Mouse (Mus musculus): ENCODE results near the gene Dram1. TPM values are rescaled to one million over a fixed set of nuclear protein-coding genes. Genes with fewer than 3 reads are reported as not detected.
"Not testable (repeated sequence)": the region's sequence is repeated elsewhere in the genome, so short reads cannot be mapped to it uniquely, and the experiment has no call there.

Gene Dram1
- polyA plus RNA-seq, 1 experiment from 2014 or later = 0.62 TPM

- not testable (repeated sequence) for H3K4me1 ChIP-seq (ENCODE audit: control insufficient read depth, insufficient read depth, low read length); ATAC-seq (replicated peaks; ENCODE audit: insufficient number of reproducible peaks, low FRiP score, low TSS enrichment, low read depth)
Measured at GRCm38 (mm10) chr10:88372945-88373344, 5.9 kb downstream of the Dram1 start.

GRCm38 (mm10) chr10:88372436-88372835, 6.4 kb downstream of the Dram1 start:
- ATAC-seq (replicated peaks; ENCODE audit: insufficient number of reproducible peaks, low FRiP score, low TSS enrichment, low read depth) (no peak), DNase-seq (ENCODE audit: low spot score) (no peak)
- Histone ChIP-seq H3K36me3 (replicated peaks; ENCODE audit: control insufficient read depth, insufficient read depth, low read depth, low read length) (no peaks in the 10 kb centered on the region), H3K4me1 (ENCODE audit: control insufficient read depth, insufficient read depth, low read length) (no peaks in the 10 kb centered on the region), H3K4me3 (ENCODE audit: low read depth, low read length) (no peak overlapping the region), H3K4me2 (ENCODE audit: low read depth, low read length) (no peak overlapping the region), H3K27me3 (ENCODE audit: control insufficient read depth, insufficient read depth, low read length) (no peaks in the 10 kb centered on the region), H3K27ac (replicated peaks; ENCODE audit: low read depth, low read length) (no peak overlapping the region), H3K9me3 (replicated peaks; ENCODE audit: control insufficient read depth, low read length) (no peaks in the 10 kb centered on the region), H3K9ac (replicated peaks; ENCODE audit: low read length) (no peak overlapping the region)
- WGBS = 85% methylated on average over 4 of the region's 4 CpGs

More at GRCm38 (mm10) chr10:88372945-88373344, 5.9 kb downstream of the Dram1 start:
- DNase-seq (ENCODE audit: low spot score); H3K9ac ChIP-seq (replicated peaks; ENCODE audit: low read length); H3K27me3 ChIP-seq (ENCODE audit: control insufficient read depth, insufficient read depth, low read length); H3K27ac ChIP-seq (replicated peaks; ENCODE audit: low read depth, low read length); H3K9me3 ChIP-seq (replicated peaks; ENCODE audit: control insufficient read depth, low read length); H3K4me3 ChIP-seq (ENCODE audit: low read depth, low read length); H3K36me3 ChIP-seq (replicated peaks; ENCODE audit: control insufficient read depth, insufficient read depth, low read depth, low read length); H3K4me2 ChIP-seq (ENCODE audit: low read depth, low read length): not testable (repeated sequence)
- 85% methylated on average over 2 of the region's 2 CpGs for WGBS

- H3K9me3 ChIP-seq (replicated peaks; ENCODE audit: control insufficient read depth, low read length) = no peaks in the 10 kb centered on the region
- H3K4me1 ChIP-seq (ENCODE audit: control insufficient read depth, insufficient read depth, low read length) = no peaks in the 10 kb centered on the region
- H3K27ac ChIP-seq (replicated peaks; ENCODE audit: low read depth, low read length) = no peak overlapping the region
- 2% methylated on average over 2 of the region's 2 CpGs for WGBS
- DNase-seq (ENCODE audit: low spot score) (no peak), ATAC-seq (replicated peaks; ENCODE audit: insufficient number of reproducible peaks, low FRiP score, low TSS enrichment, low read depth) (no peak)
- H3K4me3 ChIP-seq (ENCODE audit: low read depth, low read length) = no peak overlapping the region
- H3K4me2 ChIP-seq (ENCODE audit: low read depth, low read length) = no peak overlapping the region
- H3K9ac ChIP-seq (replicated peaks; ENCODE audit: low read length) = no peak overlapping the region
- no peaks in the 10 kb centered on the region for H3K27me3 ChIP-seq (ENCODE audit: control insufficient read depth, insufficient read depth, low read length)
- H3K36me3 ChIP-seq (replicated peaks; ENCODE audit: control insufficient read depth, insufficient read depth, low read depth, low read length) = no peaks in the 10 kb centered on the region
Measured at GRCm38 (mm10) chr10:88371793-88372192, 7.1 kb downstream of the Dram1 start.

DNA sequence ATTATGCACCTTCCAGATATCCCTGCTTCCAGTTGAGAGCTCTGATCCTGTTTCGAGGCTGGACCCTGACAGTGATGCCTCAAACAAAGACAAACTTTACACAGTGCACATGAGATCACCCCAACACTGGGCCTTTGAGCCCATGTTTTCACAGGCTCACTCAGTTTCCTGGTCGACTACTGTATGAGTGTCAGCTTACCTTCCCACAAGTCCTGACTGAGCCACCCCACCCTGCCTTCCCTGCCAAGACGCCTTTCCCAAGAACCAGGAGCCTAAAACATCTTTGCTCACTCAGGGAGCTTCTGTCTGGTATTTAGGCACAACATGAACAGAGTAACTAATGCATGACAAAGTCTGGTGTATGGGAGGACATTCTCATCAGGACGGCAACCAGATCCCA, 9.6 kb downstream of the Dram1 start:
- Histone ChIP-seq H3K27ac (replicated peaks; ENCODE audit: low read depth, low read length) (no peak overlapping the region), H3K9me3 (replicated peaks; ENCODE audit: control insufficient read depth, low read length) (no peaks in the 10 kb centered on the region), H3K36me3 (replicated peaks; ENCODE audit: control insufficient read depth, insufficient read depth, low read depth, low read length) (no peaks in the 10 kb centered on the region), H3K4me3 (ENCODE audit: low read depth, low read length) (no peak overlapping the region), H3K4me1 (ENCODE audit: control insufficient read depth, insufficient read depth, low read length) (no peaks in the 10 kb centered on the region), H3K9ac (replicated peaks; ENCODE audit: low read length) (no peak overlapping the region), H3K4me2 (ENCODE audit: low read depth, low read length) (no peak overlapping the region), H3K27me3 (ENCODE audit: control insufficient read depth, insufficient read depth, low read length) (no peaks in the 10 kb centered on the region)
- no peak for DNase-seq (ENCODE audit: low spot score)
- 51% methylated on average over 4 of the region's 4 CpGs for WGBS
- ATAC-seq (replicated peaks; ENCODE audit: insufficient number of reproducible peaks, low FRiP score, low TSS enrichment, low read depth) = no peak

GRCm38 (mm10) chr10:88364221-88364620, 14.7 kb downstream of the Dram1 start:
- ATAC-seq (replicated peaks; ENCODE audit: insufficient number of reproducible peaks, low FRiP score, low TSS enrichment, low read depth) = no peak
- WGBS = 78% methylated on average over 3 of the region's 3 CpGs
- H3K27me3 ChIP-seq (ENCODE audit: control insufficient read depth, insufficient read depth, low read length) = no peaks in the 10 kb centered on the region

GRCm38 (mm10) chr10:88362218-88362617, 16.7 kb downstream of the Dram1 start:
- Histone ChIP-seq H3K27ac (replicated peaks; ENCODE audit: low read depth, low read length) (no peak overlapping the region), H3K36me3 (replicated peaks; ENCODE audit: control insufficient read depth, insufficient read depth, low read depth, low read length) (no peaks in the 10 kb centered on the region), H3K4me2 (ENCODE audit: low read depth, low read length) (no peak overlapping the region), H3K9ac (replicated peaks; ENCODE audit: low read length) (no peak overlapping the region), H3K4me3 (ENCODE audit: low read depth, low read length) (no peak overlapping the region), H3K9me3 (replicated peaks; ENCODE audit: control insufficient read depth, low read length) (no peaks in the 10 kb centered on the region), H3K4me1 (ENCODE audit: control insufficient read depth, insufficient read depth, low read length) (no peaks in the 10 kb centered on the region), H3K27me3 (ENCODE audit: control insufficient read depth, insufficient read depth, low read length) (peaks cover 5% of the 10 kb centered on the region; the same call in 1 of the 2 replicates)
- 77% methylated on average over 1 of the region's 1 CpGs for WGBS
- ATAC-seq (replicated peaks; ENCODE audit: insufficient number of reproducible peaks, low FRiP score, low TSS enrichment, low read depth) (no peak), DNase-seq (ENCODE audit: low spot score) (no peak)

More at GRCm38 (mm10) chr10:88364221-88364620, 14.7 kb downstream of the Dram1 start:
- Histone ChIP-seq H3K4me2 (ENCODE audit: low read depth, low read length) (no peak overlapping the region), H3K36me3 (replicated peaks; ENCODE audit: control insufficient read depth, insufficient read depth, low read depth, low read length) (no peaks in the 10 kb centered on the region), H3K4me1 (ENCODE audit: control insufficient read depth, insufficient read depth, low read length) (no peaks in the 10 kb centered on the region), H3K9ac (replicated peaks; ENCODE audit: low read length) (no peak overlapping the region), H3K9me3 (replicated peaks; ENCODE audit: control insufficient read depth, low read length) (no peaks in the 10 kb centered on the region), H3K27ac (replicated peaks; ENCODE audit: low read depth, low read length) (no peak overlapping the region), H3K4me3 (ENCODE audit: low read depth, low read length) (no peak overlapping the region)
- DNase-seq (ENCODE audit: low spot score) = no peak

- WGBS = 2% methylated on average over 36 of the region's 47 CpGs
- H3K36me3 ChIP-seq (replicated peaks; ENCODE audit: control insufficient read depth, insufficient read depth, low read depth, low read length) = no peaks in the 10 kb centered on the region
- no peaks in the 10 kb centered on the region for H3K4me1 ChIP-seq (ENCODE audit: control insufficient read depth, insufficient read depth, low read length)
- peak; percentile 66; the same call in 1 of the 2 replicates for ATAC-seq (replicated peaks; ENCODE audit: insufficient number of reproducible peaks, low FRiP score, low TSS enrichment, low read depth)
- peak overlapping the region; percentile 50 for H3K4me3 ChIP-seq (ENCODE audit: low read depth, low read length)
- H3K27me3 ChIP-seq (ENCODE audit: control insufficient read depth, insufficient read depth, low read length) = peaks cover 5% of the 10 kb centered on the region; the same call in 1 of the 2 replicates
- H3K9ac ChIP-seq (replicated peaks; ENCODE audit: low read length) = peak overlapping the region; percentile 63
- no peak overlapping the region for H3K27ac ChIP-seq (replicated peaks; ENCODE audit: low read depth, low read length)
- DNase-seq (ENCODE audit: low spot score) = peak; percentile 42
- H3K4me2 ChIP-seq (ENCODE audit: low read depth, low read length) = peak overlapping the region; percentile 83
- H3K9me3 ChIP-seq (replicated peaks; ENCODE audit: control insufficient read depth, low read length) = no peaks in the 10 kb centered on the region
Measured at GRCm38 (mm10) chr10:88356983-88357559, 21.8 kb downstream of the Dram1 start.

- Histone ChIP-seq H3K27ac (replicated peaks; ENCODE audit: low read depth, low read length) (no peak overlapping the region), H3K27me3 (ENCODE audit: control insufficient read depth, insufficient read depth, low read length) (peaks cover 5% of the 10 kb centered on the region; the same call in 1 of the 2 replicates), H3K36me3 (replicated peaks; ENCODE audit: control insufficient read depth, insufficient read depth, low read depth, low read length) (no peaks in the 10 kb centered on the region), H3K4me3 (ENCODE audit: low read depth, low read length) (peak overlapping the region; percentile 50), H3K9ac (replicated peaks; ENCODE audit: low read length) (peak overlapping the region; percentile 63), H3K4me2 (ENCODE audit: low read depth, low read length) (peak overlapping the region; percentile 83), H3K4me1 (ENCODE audit: control insufficient read depth, insufficient read depth, low read length) (no peaks in the 10 kb centered on the region), H3K9me3 (replicated peaks; ENCODE audit: control insufficient read depth, low read length) (no peaks in the 10 kb centered on the region)
- DNase-seq (ENCODE audit: low spot score) (no peak), ATAC-seq (replicated peaks; ENCODE audit: insufficient number of reproducible peaks, low FRiP score, low TSS enrichment, low read depth) (peak; percentile 51; the same call in 1 of the 2 replicates)
- WGBS = 9% methylated on average over 21 of the region's 21 CpGs
Measured at GRCm38 (mm10) chr10:88356114-88356982, 22.5 kb downstream of the Dram1 start.

All from embryonic facial prominence, embryonic 11.5 days (tissue).